Mouse (Mus musculus): ENCODE measurements around the gene Prkch.

Gene Prkch

DNA sequence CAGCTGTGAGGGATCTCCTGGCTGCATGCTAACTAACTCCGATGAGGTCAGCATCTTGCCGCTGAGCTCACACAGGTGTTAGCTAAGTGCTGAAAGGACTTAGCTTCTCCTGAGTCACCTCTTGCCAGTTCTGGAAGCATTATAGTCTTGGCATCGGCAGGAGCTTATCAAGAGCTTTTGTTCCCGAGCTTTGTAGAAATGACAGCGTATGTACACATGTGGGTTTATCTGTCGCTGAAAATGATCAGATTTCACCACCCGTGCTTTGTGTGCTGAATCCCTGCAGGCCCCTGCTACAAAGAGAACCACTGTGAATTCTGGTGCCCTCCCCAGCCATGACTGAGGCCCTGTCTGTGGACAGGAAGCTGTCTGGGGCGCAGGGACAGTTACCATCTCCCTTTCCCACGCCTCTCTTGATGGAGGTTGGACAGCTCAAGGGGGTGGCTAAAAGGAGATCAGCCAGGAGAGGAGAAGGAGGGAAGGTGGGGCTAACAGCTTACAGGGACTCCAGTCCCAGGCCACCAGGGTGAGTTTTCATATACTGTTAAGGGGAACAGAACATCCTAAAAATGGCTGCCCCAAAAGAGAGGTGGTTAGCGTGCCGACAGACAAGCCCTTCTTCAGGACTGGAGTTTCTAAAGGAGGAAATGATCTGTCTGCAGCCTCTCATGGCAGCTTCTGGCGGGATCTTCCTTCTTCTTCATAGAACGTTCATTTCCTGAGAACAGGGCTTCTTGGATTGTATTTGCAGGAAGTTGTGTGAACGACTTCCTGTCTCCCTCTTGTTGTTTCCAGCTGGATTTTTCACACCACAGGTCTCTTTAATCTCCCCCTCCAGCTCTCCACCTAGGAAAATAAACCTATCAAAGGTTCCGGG is 180.3 kb downstream of the Prkch start:
- DNase-seq: peak in 1 of 2 experiments; percentile 40

DNA sequence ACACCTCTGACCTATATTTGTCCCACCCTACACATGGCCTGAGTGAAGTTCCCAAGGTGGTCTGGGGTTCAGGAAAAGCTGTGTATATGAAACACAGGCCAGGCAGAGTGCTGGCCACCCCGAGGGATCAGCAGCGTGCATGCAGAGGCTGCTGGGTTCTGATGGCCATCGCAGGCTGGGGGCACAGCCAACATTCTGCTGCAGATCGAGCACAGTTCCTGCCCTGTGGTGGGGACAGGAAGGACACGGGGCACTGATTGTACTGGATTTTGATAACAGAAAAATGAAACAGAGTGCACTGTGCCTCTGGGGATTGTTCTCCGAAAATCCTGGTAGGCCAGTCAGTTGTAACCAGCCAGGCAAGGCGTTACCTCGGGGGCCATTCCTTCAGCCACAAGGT is 181.6 kb downstream of the Prkch start:
- peak; percentile 48 to 52 for DNase-seq

DNA sequence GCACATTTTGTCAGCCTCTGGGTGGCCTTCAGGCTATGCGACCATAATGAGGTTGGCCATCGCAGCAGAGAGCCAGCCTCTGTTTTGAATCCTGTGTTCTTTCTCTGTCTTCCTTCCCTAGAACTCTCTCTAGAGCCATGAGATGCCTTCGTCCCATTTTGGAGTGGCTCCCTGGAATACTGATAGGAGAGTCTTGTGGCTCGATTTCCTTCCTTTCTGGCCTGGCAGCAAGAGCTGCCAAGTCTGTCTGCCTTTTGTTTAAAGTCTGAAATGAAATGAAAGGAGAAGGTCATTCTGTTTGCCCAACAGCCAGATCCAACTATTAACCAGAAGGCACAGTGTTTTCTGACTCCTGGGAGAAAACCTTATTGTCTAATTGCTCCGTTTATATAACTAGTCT is 184.2 kb downstream of the Prkch start:
- DNase-seq: no peak

DNA sequence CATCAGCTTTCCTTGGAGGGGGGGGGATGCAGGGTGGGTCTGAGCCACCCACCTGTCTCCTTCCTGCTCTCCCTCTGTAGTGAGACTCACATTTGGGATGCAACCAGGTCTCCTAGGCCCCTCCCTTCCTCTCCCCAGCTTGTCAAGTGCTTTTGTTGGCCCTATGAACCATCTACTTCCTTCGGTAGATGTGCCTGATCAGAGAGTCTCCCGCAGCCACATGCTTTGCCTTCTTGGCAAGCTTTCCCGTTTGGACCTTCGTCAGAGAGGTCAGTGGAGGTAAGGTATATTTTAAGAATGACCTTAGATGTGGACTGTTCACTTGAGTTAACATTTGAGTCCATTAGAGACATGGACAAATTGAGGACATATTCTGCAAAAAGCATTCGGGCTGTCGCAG is 184.9 kb downstream of the Prkch start:
- DNase-seq: peak; percentile 23 to 34

DNA sequence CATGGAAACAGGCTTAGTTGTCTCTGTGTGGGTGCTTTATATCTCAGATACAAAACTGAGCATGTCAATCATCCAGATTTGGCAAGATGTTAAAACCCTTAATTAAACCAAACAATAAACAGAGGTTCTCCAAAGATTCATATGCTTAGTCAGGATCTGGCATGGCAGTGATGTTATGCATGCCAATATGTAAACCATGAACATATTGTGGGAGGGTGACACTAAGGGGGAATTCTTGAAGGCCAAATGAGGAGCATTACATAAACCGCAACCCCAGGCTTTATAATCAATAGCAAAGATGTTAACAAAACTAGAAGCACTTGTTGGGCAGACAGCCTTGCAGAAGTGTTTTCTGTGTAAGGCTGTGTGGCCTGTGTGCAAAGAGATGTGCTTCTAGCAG is 186.2 kb downstream of the Prkch start:
- DNase-seq: no peak

DNA sequence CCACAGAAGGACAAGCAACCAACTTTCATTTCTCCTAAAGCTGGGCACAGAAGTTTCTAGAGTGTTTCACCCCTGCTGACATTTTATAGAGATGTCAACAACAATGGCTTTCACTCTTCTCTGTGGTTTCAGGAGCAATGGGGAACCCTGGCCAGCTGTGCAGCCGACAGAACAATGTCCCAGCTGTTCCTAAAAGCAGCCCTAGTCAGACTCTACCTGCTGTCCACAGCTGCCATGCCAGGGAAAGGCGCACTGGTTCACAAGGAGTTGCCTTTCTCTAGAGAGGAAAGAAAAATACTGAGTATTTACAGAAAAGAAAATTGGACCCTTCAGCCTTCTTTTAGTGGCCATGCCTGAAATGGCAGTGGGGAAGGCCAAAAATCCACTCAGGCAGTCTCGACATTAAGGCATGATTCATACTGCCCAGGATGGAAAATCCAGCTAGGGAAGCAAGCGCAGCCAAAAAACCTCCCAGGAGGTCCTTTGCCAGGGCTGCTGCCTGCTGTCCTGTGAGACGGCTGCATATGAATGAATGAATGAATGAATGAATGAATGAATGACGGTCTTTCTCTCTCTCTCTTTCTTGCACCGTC is 190.3 kb downstream of the Prkch start:
- no peak for DNase-seq

DNA sequence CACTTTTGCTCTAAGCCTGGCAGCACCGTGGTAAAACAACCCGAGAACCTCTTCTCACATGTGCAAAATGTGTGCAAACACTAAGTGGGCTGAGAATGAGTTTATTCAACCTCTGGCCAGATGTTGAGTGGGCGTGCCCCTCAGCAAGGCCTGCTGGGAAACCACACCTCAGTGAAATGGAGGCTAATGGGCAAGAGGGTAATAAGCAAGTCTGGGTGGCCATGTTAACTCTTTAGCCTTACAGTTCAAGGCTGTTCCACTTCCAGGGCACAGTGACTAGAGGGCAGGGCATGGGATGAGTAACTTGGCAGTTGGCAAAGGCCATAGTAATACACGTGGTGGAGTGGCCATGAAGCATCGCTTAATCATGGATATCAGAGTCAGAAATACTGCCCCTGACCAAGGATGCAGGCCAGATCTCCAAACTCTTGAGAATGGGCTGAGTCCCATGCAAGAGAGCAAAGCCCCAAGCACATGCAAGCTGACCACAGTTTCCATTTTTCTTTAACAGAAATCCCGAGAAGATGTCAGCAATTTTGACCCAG is 191.9 kb downstream of the Prkch start:
- DNase-seq: no peak

DNA sequence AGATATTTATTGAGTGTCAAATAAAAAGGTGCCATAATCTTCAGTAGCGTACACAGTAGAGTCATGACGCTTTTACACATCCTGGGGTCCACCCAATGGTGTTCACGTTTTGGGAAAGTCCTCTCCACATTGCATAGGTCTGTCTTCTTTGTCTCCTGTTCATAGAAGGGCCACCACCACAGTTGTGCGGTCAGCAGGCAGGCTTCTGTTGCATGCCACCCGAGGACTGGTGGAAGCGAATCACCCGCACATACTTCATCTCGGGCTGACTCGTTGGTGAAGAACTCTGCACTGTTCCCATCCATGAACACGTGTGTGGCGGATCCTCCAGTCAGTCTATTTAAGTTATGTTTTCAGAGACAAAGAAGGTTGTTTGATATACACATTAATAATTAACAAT is 193.1 kb downstream of the Prkch start:
- no peak for DNase-seq

DNA sequence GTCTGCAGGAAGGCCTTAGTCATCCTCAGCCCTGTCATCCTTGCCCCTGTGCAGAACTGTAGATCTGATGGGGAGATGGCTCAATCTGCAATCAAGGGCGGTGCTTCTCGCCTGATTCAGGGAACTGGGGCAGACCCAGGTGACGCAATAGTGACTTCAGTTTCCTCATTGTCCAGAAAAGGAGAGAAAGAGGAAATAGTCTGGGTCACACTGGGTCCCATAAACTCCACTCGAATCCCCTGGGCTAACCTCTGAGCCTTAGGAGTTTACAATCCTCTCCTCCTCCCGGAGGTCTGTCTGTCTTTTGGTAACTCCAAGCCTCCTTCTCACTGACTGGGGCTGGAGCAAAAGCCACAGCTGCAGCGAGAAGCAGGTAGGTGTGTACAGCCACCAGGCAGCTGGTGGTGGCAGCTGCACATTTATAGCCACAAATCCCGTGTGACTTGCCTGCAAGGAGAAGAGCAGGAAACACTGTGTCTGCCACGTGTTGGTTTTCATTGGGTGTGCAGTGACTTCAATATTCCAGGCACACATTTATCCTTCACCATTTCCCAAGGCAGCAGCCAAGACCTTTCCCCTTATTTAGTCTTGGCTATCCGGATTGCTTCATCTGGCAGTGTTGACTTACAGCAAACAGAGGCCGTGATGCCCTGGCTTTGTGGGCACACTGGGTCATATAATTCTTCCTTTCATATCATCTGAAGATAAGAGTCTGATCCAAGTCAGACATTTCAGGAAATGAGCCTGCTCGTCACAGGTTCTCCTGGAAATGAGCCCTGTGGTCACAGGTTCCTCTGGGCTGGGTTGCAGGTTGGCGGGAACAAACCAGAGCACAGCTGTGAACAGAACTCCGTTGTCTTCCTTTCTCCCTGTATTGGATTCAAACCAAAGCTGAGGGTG is 195.0 kb downstream of the Prkch start:
- no peak for DNase-seq

DNA sequence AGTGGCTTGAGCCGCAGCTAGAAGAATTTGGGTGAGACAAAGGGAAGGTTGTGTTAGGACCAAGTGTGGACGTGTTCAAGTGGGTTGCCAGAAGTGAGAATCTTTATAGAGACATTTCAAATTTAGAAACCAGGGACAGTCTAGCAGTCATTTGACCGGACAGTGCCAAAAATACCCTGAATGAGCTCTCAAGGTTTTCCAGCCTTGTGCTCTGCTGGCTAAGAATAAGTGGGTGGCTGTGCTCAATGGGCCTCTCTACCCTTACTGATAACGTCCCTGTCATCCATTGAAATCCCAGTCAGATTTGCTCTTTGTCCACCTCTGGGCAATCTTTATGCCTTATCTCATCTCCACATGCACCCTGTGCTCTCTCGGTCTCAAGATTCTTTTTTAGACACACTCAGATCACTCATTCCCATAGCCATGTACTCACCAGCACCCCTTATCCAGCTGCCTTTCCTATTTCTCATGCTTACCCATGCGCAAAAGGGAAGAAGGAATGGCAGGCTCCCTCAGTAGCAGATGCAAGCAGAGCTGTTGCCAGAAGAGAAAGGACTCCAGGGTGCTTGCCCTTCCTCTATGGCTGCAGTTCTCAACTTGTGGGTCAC is 196.9 kb downstream of the Prkch start:
- no peak for DNase-seq

DNA sequence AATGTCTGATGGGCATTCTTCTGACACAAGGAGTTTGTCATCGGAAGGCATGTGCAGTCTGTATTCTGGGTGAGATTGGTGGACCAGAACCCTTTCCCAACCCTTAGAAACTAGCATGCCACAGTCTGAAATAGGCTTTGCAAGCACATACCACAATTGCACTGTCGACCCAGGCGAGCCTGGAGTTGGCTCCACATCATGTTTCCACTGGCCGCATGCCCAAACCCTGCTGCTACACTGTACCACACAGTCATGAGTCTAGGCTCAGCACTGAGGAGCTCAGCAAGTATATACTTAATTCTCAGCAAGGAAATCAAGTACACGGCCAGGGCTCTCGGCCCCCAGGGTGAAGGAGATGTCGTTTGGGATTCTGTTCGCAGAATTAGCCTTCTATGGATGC is 202.3 kb downstream of the Prkch start:
- DNase-seq: peak; percentile 93 to 94

DNA sequence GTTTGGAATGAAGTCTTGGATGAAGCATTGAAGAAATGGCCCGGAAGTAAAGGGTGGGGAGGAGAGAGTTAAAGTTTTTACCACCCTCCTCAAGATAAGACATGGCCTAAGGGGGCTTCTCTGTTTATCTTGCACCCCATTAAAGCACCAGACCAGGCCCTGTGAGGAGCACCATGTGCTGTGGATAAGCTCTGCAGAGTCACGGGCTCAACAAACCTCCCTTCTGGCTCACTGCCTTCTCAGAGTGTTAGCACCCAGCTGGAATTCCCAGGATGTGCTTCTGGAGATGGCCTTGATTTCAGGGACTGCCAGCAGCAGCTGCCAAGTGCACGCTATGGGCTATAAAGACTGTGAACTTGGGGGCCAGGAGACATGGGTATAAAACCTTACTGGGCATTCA is 204.3 kb downstream of the Prkch start:
- peak in 1 of 2 experiments; percentile 32 for DNase-seq

DNA sequence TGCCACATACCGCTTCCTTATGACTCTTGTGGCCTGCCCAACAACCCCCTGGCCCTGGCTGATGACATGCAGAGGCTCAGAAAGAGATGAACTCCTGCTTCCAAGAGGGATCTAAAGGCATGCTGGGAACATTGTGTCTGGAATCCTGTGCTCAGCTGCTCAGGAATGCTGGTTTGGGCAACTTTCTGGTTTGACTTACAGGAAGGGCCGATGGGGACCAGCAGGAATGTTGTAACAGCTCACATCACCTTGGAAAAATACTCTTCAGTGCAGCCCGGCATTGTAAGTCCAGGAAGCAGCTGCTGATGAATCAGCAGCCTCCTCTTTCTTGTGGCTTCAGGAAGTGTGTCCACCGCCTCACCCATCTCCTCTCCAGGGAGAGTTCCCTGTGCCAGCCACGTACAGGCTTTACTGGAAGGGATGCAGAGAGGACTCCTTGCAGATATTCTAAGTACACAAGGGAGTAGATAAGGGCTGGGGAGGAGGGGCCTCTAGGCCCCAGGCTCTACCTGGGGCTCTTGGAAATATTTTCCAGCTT is 206.0 kb downstream of the Prkch start:
- peak; percentile 59 to 72 for DNase-seq

DNA sequence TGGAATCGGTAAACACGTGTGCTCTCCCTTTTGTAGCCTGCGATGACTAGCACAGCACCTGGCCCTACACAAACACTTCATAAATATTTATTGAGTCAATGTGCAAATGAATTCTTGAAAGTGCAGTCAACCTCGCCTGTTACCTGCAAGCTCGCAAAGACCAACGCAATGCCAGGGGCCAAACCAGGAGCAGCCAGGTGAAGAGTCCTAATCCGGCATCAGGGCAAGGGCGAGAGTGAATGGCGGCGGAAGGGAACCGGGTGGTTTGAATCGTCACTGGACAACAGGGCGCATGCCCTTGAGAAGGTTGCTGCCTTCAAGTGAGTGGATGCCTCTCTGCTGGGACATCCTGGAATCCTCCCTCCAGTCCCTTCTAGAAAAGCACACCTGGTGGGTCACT is 208.6 kb downstream of the Prkch start:
- DNase-seq: peak; percentile 60 to 69

DNA sequence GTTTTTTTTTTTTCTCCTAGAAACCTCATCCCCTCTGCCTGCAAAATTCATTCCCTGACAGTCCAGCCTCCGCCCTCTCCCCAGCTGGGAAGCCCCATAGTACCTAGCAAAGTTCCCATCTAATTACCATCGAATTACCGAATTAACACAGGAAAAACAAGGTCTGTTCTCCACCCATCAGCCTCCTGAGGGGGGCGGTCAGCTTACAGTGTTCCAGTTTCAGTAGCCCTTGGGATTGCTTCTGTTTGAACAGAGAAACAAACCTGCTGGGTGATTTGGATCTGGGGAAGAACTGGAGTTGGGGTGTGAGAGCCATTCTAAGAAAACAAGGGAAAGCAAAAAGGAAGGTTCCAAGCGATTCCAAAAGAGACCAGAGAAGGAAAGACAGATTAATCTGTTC is 209.1 kb downstream of the Prkch start:
- DNase-seq: no peak

DNA sequence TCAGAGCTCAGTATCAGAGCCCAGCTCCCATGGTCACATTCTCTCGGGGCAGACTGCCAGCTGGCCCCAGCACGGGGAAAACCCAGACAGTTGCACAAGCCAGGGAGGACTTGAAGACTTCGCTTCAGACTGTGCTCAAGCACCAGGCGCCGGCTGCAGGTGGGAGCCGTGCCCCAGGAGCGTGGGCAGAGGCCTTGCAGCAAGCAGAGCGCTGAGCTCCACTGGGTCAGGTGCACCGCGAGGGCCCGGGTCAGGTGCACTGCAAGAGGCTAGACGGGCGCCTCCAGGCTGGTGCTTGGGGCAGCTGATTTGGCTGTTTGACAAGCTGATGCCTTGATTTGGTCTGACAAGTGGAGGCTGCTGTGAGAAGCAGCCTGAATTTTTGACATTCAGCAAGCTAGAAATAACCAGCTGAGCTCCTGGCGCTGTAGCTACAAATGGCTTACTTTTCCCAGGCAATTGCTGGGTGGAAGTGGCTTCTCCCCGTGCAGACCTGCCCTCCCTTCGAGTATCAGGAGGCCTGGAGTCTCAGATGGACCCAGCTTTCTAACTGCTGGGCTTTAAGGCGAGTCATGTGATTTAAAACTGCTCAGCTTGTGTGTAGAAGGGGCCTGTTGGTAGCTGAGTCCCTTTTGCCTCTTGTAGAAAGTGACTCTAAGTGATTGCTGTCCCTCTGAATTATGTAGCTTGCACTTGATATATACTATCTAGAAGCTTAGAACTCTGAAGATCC is 209.7 kb downstream of the Prkch start:
- peak; percentile 93 for DNase-seq

DNA sequence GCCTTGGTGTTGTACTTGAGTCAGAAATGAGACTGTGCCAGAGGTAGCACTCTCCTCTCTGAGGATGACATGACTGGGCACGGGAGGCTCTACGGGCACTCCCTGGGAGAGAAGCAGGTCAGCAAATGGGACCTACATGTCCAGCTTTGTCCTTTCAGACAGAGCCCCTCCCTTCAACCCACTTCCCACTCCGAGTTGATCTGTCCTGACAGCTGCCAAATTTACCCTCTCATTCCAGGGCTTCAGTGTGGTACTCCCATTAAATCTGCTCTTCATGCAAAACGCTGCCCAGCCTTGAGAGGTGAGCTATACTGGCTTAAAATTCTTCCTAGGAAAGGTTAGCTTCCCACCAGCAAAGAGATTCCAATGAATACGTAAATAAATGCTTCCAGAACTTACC is 215.1 kb downstream of the Prkch start:
- DNase-seq: no peak

DNA sequence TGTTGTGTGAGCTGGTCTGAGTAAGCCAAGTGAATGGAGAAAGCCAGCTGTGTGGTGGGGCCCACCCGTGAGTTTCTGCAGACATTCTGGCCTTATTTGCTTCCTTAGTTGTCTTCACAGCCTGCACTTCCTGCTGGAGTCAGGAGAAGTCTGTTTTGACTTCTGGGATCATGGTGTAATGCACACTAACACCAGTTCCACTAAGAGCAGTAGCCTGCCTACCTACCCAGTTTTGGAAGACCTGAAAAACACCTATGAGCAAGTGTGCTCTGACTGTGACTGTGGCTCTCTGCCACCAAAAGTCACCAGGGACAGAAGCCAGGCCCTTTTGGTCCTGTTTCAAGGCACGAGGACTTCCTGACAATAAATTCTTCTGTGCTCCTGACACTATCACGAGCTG is 216.3 kb downstream of the Prkch start:
- DNase-seq: peak in 1 of 2 experiments; percentile 66

DNA sequence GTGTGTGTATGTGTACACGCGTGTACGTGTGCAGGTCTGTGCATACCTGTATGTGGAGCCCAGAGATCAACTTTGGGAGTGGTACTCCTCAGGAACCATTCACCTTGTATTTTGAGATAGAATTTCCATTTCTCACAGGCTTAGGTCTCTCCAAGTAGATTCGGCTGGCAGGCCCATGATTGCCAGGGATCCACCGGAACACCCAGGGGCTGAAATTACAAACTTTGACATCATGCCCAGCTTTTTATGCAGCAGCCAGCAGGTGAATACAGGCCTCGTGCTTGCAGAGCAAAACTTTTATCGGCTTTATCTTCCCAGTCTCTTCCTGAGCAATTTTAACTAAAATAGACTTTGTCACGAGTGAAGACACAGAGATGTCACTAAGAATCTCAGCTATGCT is 217.2 kb downstream of the Prkch start:
- DNase-seq: no peak

DNA sequence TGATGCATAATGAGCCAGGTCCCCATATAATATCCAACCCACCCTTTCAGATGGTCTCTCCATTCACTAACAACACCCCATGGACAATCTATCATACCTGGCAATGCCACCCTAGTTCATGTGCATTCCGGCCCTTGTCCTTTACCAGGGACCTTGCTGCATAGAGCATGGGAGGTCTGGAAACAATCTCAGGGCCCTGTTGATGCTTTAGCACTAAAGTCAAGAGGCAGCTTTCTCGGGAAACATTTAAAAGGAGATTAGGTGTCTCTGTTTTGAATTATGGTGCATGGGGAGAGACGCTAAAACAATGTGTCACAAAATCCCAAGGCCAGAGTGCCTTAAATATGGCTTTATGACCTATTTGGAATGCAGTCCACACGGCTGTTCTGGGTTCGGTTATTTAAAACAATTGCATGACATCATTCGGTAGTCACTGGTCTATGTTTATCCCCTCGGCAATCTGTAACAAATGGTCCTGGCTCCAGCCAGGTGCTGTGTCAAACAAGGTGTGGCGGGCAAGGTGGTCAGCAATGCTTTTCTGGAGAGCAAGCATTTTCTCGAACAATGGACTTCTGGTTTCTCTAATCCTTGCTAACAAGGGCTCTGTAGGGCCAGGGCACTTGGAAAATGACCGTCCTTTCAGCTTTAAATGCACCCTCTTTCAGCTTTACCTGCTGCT is 217.9 kb downstream of the Prkch start:
- no peak for DNase-seq

DNA sequence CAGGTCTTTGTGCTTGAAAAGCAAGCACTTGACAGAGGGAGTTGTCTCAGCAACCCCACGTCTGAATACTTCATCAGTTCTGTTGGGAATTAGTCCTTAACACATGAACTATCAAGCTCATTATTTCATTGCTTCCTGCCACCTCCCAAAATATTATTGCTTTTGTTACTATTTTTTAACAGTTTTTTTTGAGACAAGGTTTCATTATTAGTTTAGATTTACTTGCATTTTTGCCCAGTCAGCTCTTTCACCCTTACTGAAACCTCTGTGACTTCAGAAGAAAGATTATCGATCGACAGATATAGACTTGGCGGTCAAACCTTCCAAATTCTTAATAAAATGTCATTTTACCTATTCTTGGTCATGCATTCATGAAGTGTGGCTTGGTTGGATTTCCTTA is 219.3 kb downstream of the Prkch start:
- DNase-seq: no peak
